In genomic region chr15:78470495-78471276, GRCm38 (mm10) we compare ENCODE assay signal across 34 mouse cellular contexts. TPM values are rescaled to one million over a fixed set of nuclear protein-coding genes. Genes with fewer than 3 reads are reported as not detected.
DNase-seq lines count a peak whose midpoint lies in the region; ATAC-seq lines count a peak whose summit lies in the region.
"Had no signal": no experiment of that assay in that cellular context is flagged by ENCODE, and none has a peak within 500 bp of the region (broad histone marks: within the 10 kb centered on the region; RNA-seq: fewer than 3 reads in every experiment).

No protein-coding gene starts in this region.

- H3K4me1 ChIP-seq in liver, embryonic 15.5 days (replicated peaks) = peaks cover 17% of the 10 kb centered on the region; the same call in 1 of the 2 replicates
- peaks cover 6% of the 10 kb centered on the region for H3K4me1 ChIP-seq in kidney, embryonic 16.5 days (ENCODE audit: insufficient read depth, low read length)
- peaks cover 17% of the 10 kb centered on the region for H3K4me1 ChIP-seq in limb, embryonic 10.5 days
- H3K4me1 ChIP-seq: forebrain, embryonic 15.5 days; hindbrain, embryonic 15.5 days; limb, embryonic 12.5 days; neural tube, embryonic 15.5 days had no signal

- 48% methylated on average over 4 of the region's 4 CpGs for WGBS in liver, embryonic 15.5 days (ENCODE audit: insufficient replicate concordance)
- 64% methylated on average over 4 of the region's 4 CpGs for WGBS in kidney, embryonic 16.5 days
- WGBS in limb, embryonic 10.5 days = 79% methylated on average over 4 of the region's 4 CpGs

- H3K27ac ChIP-seq in liver, embryonic 15.5 days (replicated peaks) = peak overlapping the region; percentile 59
- H3K27ac ChIP-seq in kidney, embryonic 16.5 days (ENCODE audit: low read length) = no peak overlapping the region
- no peak overlapping the region for H3K27ac ChIP-seq in limb, embryonic 10.5 days
- H3K27ac ChIP-seq: embryonic facial prominence, embryonic 12.5 days; forebrain, embryonic 10.5 days; forebrain, embryonic 15.5 days; hindbrain, embryonic 15.5 days; limb, embryonic 12.5 days; macrophage; neural tube, embryonic 15.5 days had no signal

- no peaks in the 10 kb centered on the region for H3K9me3 ChIP-seq in liver, embryonic 15.5 days (replicated peaks)
- no peaks in the 10 kb centered on the region for H3K9me3 ChIP-seq in kidney, embryonic 16.5 days (ENCODE audit: low read length)
- no peaks in the 10 kb centered on the region for H3K9me3 ChIP-seq in limb, embryonic 10.5 days (replicated peaks)
- H3K9me3 ChIP-seq: embryonic facial prominence, embryonic 12.5 days; forebrain, embryonic 10.5 days; forebrain, embryonic 15.5 days; G1E; hindbrain, embryonic 15.5 days; limb, embryonic 12.5 days; neural tube, embryonic 15.5 days had no signal

- H3K4me3 ChIP-seq in liver, embryonic 15.5 days (replicated peaks) = no peak overlapping the region
- H3K4me3 ChIP-seq in kidney, embryonic 16.5 days (ENCODE audit: low read length) = no peak overlapping the region
- no peak overlapping the region for H3K4me3 ChIP-seq in limb, embryonic 10.5 days
- H3K4me3 ChIP-seq: embryonic facial prominence, embryonic 12.5 days; forebrain, embryonic 10.5 days; forebrain, embryonic 15.5 days; hindbrain, embryonic 15.5 days; limb, embryonic 12.5 days; neural tube, embryonic 15.5 days had no signal

- H3K9ac ChIP-seq in liver, embryonic 15.5 days = no peak overlapping the region
- no peak overlapping the region for H3K9ac ChIP-seq in kidney, embryonic 16.5 days (replicated peaks; ENCODE audit: low read length)
- H3K9ac ChIP-seq: embryonic facial prominence, embryonic 12.5 days; forebrain, embryonic 15.5 days; hindbrain, embryonic 15.5 days; limb, embryonic 12.5 days; neural tube, embryonic 15.5 days had no signal

- H3K4me2 ChIP-seq in liver, embryonic 15.5 days = no peak overlapping the region
- H3K4me2 ChIP-seq in kidney, embryonic 16.5 days (replicated peaks; ENCODE audit: low read depth, low read length) = no peak overlapping the region
- H3K4me2 ChIP-seq: embryonic facial prominence, embryonic 12.5 days; forebrain, embryonic 15.5 days; hindbrain, embryonic 15.5 days; limb, embryonic 12.5 days; neural tube, embryonic 15.5 days had no signal

- no peaks in the 10 kb centered on the region for H3K27me3 ChIP-seq in liver, embryonic 15.5 days
- no peaks in the 10 kb centered on the region for H3K27me3 ChIP-seq in kidney, embryonic 16.5 days (ENCODE audit: insufficient read depth, low read length)
- H3K27me3 ChIP-seq in limb, embryonic 10.5 days (ENCODE audit: low read depth, poor library complexity, severe bottlenecking) = 0 out of 2 replicates have a peak, but pooled peaks cover 4% of the 10 kb centered on the region
- H3K27me3 ChIP-seq: embryonic facial prominence, embryonic 12.5 days; forebrain, embryonic 15.5 days; hindbrain, embryonic 15.5 days; neural tube, embryonic 15.5 days had no signal

- ATAC-seq in liver, embryonic 15.5 days (ENCODE audit: insufficient read depth) = peak; percentile 51
- no peak for ATAC-seq in kidney, embryonic 16.5 days (ENCODE audit: low FRiP score, low TSS enrichment)
- ATAC-seq: forebrain, embryonic 15.5 days; inflammation-experienced regulatory T-cells, adult 6 months had no signal

- H3K36me3 ChIP-seq in liver, embryonic 15.5 days (replicated peaks) = no peaks in the 10 kb centered on the region
- no peaks in the 10 kb centered on the region for H3K36me3 ChIP-seq in kidney, embryonic 16.5 days (ENCODE audit: insufficient read depth, low read length)
- H3K36me3 ChIP-seq in limb, embryonic 10.5 days = no peaks in the 10 kb centered on the region
- H3K36me3 ChIP-seq: embryonic facial prominence, embryonic 12.5 days; forebrain, embryonic 10.5 days; forebrain, embryonic 15.5 days; G1E; hindbrain, embryonic 15.5 days; limb, embryonic 12.5 days; neural tube, embryonic 15.5 days had no signal

- intact Hi-C loops in heart, postnatal 14 days (cut with DNase I) = no loop called here

- DNase-seq in adrenal gland, postnatal 10 days = peak; percentile 55
- no peak for DNase-seq in adrenal gland, postnatal 25 days
- DNase-seq in heart, postnatal 4 days = peak; percentile 20
- DNase-seq in heart, postnatal 14 days = no peak
- DNase-seq in gonadal fat pad, adult 2 months (ENCODE audit: low read depth) = peak; percentile 13
- no peak for DNase-seq in limb, embryonic 10.5 days (ENCODE audit: low spot score)
- DNase-seq: cerebellum, adult 11-12 months; cerebellum, adult 9-11 months; embryo, embryonic 11 days; heart, postnatal 36 days; kidney, adult 11 months; kidney, postnatal 25 days; lung, adult 2 months; lung, postnatal 10 days; midbrain, embryonic 14.5 days; retina, postnatal 1 day; right cerebral cortex, postnatal 14 days had no signal

RNA-seq across cellular contexts. Expression of gene Tmprss6, which starts 2.3 kb away (rescaled TPM):
- 10 to 100 TPM; 24.7 to 59.5 TPM for total RNA-seq in adrenal gland, postnatal 10 days (2021)
- total RNA-seq in adrenal gland, postnatal 25 days (2021) = 1.9 and 4.9 TPM in 2 replicates
- total RNA-seq in heart, postnatal 4 days (2021) = not detected
- total RNA-seq in heart, postnatal 14 days (2021) = not detected
- 0.61 and 0.84 TPM in 2 replicates for polyA plus RNA-seq in gonadal fat pad, adult 2 months (2012; rRNA removed)
- polyA plus RNA-seq in liver, embryonic 15.5 days (2015; fragmentation: Nextera tagmentation; extraction: Ambion mirVana) = 22.0 and 29.2 TPM in 2 replicates
- polyA plus RNA-seq in kidney, embryonic 16.5 days (2015; fragmentation: Nextera tagmentation; extraction: Ambion mirVana) = 0.29 and 0.42 TPM in 2 replicates
- 0.06 TPM in 1 of 2 replicates, not detected in the other for polyA plus RNA-seq in limb, embryonic 10.5 days (2016; fragmentation: Nextera tagmentation; extraction: Ambion mirVana)
- total RNA-seq: granulocyte monocyte progenitor cell, adult 5-6 weeks; heart, postnatal 36 days; layer of hippocampus, postnatal 10 days; left cerebral cortex, postnatal 14 days; megakaryocyte-erythroid progenitor cell, adult 5-6 weeks had no signal
- polyA plus RNA-seq: G1E; heart, embryonic 14.5 days; inflammation-experienced regulatory T-cells, adult 6 months; macrophage had no signal

RNA-seq across cellular contexts. Expression of gene Il2rb, which starts 24.4 kb away (rescaled TPM):
- 1 to 10 TPM; 1.9 TPM for total RNA-seq in adrenal gland, postnatal 10 days (2021)
- 0.48 and 0.58 TPM in 2 replicates for total RNA-seq in adrenal gland, postnatal 25 days (2021)
- under 1 TPM; 0.27 to 0.41 TPM for total RNA-seq in heart, postnatal 4 days (2021)
- total RNA-seq in heart, postnatal 14 days (2021) = under 1 TPM; 0.07 to 0.20 TPM
- 3.1 and 4.0 TPM in 2 replicates for polyA plus RNA-seq in gonadal fat pad, adult 2 months (2012; rRNA removed)
- polyA plus RNA-seq in liver, embryonic 15.5 days (2015; fragmentation: Nextera tagmentation; extraction: Ambion mirVana) = 0.58 and 1.1 TPM in 2 replicates
- 0.33 and 0.54 TPM in 2 replicates for polyA plus RNA-seq in kidney, embryonic 16.5 days (2015; fragmentation: Nextera tagmentation; extraction: Ambion mirVana)
- 0.04 TPM in 1 of 2 replicates, not detected in the other for polyA plus RNA-seq in limb, embryonic 10.5 days (2016; fragmentation: Nextera tagmentation; extraction: Ambion mirVana)
- total RNA-seq: gastrocnemius, adult 8-10 months; granulocyte monocyte progenitor cell, adult 5-6 weeks had no signal
- polyA plus RNA-seq: forebrain, embryonic 10.5 days; forebrain, embryonic 15.5 days; G1E had no signal

RNA-seq across cellular contexts. Expression of gene Kctd17, which starts 42.3 kb away (rescaled TPM):
- 10 to 100 TPM; 85.2 to 94.8 TPM for total RNA-seq in adrenal gland, postnatal 10 days (2021)
- total RNA-seq in adrenal gland, postnatal 25 days (2021) = 73.5 and 84.3 TPM in 2 replicates
- total RNA-seq in heart, postnatal 4 days (2021) = 10 to 100 TPM; 72.0 to 74.8 TPM
- 10 to 100 TPM; 53.9 to 54.3 TPM for total RNA-seq in heart, postnatal 14 days (2021)
- 205 and 251 TPM in 2 replicates for polyA plus RNA-seq in gonadal fat pad, adult 2 months (2012; rRNA removed)
- polyA plus RNA-seq in liver, embryonic 15.5 days (2015; fragmentation: Nextera tagmentation; extraction: Ambion mirVana) = 4.5 and 4.6 TPM in 2 replicates
- 41.5 and 43.1 TPM in 2 replicates for polyA plus RNA-seq in kidney, embryonic 16.5 days (2015; fragmentation: Nextera tagmentation; extraction: Ambion mirVana)
- polyA plus RNA-seq in limb, embryonic 10.5 days (2016; fragmentation: Nextera tagmentation; extraction: Ambion mirVana) = 42.8 and 49.9 TPM in 2 replicates
- total RNA-seq: megakaryocyte-erythroid progenitor cell, adult 5-6 weeks had no signal

Comparison
In these comparisons a context has a peak if more than half of its experiments do, and no peak if none do; other contexts are left out.
1. DNase-seq: peak in adrenal gland, postnatal 10 days (single experiment), heart, postnatal 4 days (single experiment) and gonadal fat pad, adult 2 months (single experiment); none in adrenal gland, postnatal 25 days (single experiment), heart, postnatal 14 days (0 of 2) and limb, embryonic 10.5 days (single experiment).